Mouse (Mus musculus) layer of hippocampus, adult 9-11 months (tissue): ENCODE measurements around the gene Myo15b.

Experiments
- DNase-seq: peaks from one replicate; pipeline ENCODE4 v3.0.0; 2022

Myo15b gene

GRCm38 (mm10) chr11:115858354-115858753 lies at the start of gene Myo15b:
Gene Myo15b, plus strand, starts transcription at chr11:115858406.
- DNase-seq = no peak

- no peak for DNase-seq
Observed at GRCm38 (mm10) chr11:115808696-115809310, 49.4 kb upstream of the Myo15b start.

GRCm38 (mm10) chr11:115809311-115809781 lies 48.9 kb upstream of the Myo15b start:
- no peak for DNase-seq

GRCm38 (mm10) chr11:115810377-115810776 lies 47.8 kb upstream of the Myo15b start:
- DNase-seq = no peak

GRCm38 (mm10) chr11:115811381-115812093 lies 46.7 kb upstream of the Myo15b start:
- peak; percentile 52 for DNase-seq

- DNase-seq = no peak
Observed at GRCm38 (mm10) chr11:115812095-115812494, 46.1 kb upstream of the Myo15b start.

- no peak for DNase-seq
Observed at GRCm38 (mm10) chr11:115812533-115813420, 45.4 kb upstream of the Myo15b start.

- DNase-seq = peak; percentile 87
Observed at GRCm38 (mm10) chr11:115813507-115814296, 44.5 kb upstream of the Myo15b start, which contains the start of gene Caskin2. Gene Caskin2, minus strand, starts transcription at chr11:115813639.

GRCm38 (mm10) chr11:115814605-115815450 lies 43.4 kb upstream of the Myo15b start, which contains the start of gene Tsen54:
Gene Tsen54, plus strand, starts transcription at chr11:115814724.
- peak; percentile 59 for DNase-seq

- no peak for DNase-seq
Observed at GRCm38 (mm10) chr11:115817331-115817730, 40.9 kb upstream of the Myo15b start.

- DNase-seq = no peak
Observed at GRCm38 (mm10) chr11:115819915-115820623, 38.1 kb upstream of the Myo15b start.

- no peak for DNase-seq
Observed at GRCm38 (mm10) chr11:115821001-115821400, 37.2 kb upstream of the Myo15b start.

GRCm38 (mm10) chr11:115823774-115824740 lies 34.1 kb upstream of the Myo15b start, which contains the start of gene Llgl2:
Gene Llgl2, plus strand, starts transcription at chr11:115824049.
- peak; percentile 76 for DNase-seq

- no peak for DNase-seq
Observed at GRCm38 (mm10) chr11:115824813-115825212, 33.4 kb upstream of the Myo15b start.

GRCm38 (mm10) chr11:115826487-115826886 lies 31.7 kb upstream of the Myo15b start:
- DNase-seq = no peak

GRCm38 (mm10) chr11:115827624-115828023 lies 30.6 kb upstream of the Myo15b start:
- DNase-seq = no peak

GRCm38 (mm10) chr11:115829036-115829435 lies 29.2 kb upstream of the Myo15b start:
- no peak for DNase-seq

GRCm38 (mm10) chr11:115830550-115831325 lies 27.5 kb upstream of the Myo15b start:
- no peak for DNase-seq
